Mouse (Mus musculus): ENCODE measurements around the gene Ddc.

Gene Ddc

GRCm38 (mm10) chr11:11841590-11841989 is 56.4 kb downstream of the Ddc start:
- no peak for DNase-seq

DNA sequence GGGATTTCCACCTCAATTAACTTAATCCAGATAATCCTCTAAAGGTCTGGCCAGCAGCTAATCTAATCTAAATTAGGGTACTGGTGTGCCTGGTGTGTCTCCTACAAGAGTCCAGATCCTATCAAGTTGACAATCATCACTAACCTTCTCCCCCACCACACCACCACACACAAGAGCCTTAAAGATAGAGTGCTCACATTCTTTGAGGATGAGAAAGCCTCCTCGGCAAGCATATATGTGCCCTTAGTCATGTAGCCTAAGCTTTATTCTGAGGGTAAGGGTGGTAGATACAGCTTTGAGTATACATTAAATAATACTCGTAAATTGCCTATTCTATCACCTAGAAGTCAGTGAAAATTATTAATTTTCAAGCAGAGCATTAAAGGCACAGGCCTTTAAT is 57.2 kb downstream of the Ddc start:
- DNase-seq, result no peak

DNA sequence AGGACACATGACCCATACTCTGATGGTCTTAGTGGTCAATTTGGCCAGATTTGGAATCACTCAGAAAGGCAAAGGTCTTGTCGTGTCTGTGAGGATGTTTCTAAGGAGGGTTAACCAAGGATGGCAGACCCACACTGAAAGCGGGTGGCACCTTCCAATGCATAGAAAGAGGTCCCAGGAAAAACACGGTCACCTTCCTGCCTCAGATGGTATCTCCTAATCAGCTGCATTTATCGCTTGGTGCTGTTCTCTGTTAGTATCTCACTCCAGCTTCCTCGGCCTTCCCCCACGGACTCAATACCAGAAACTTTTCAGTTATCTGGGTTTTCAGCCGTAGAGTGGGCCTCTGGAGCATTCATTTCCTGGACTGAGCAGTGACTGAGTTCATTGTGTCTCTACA is 58.1 kb downstream of the Ddc start:
- DNase-seq, result no peak

GRCm38 (mm10) chr11:11837384-11837783 is 60.6 kb downstream of the Ddc start:
- no peak for DNase-seq

DNA sequence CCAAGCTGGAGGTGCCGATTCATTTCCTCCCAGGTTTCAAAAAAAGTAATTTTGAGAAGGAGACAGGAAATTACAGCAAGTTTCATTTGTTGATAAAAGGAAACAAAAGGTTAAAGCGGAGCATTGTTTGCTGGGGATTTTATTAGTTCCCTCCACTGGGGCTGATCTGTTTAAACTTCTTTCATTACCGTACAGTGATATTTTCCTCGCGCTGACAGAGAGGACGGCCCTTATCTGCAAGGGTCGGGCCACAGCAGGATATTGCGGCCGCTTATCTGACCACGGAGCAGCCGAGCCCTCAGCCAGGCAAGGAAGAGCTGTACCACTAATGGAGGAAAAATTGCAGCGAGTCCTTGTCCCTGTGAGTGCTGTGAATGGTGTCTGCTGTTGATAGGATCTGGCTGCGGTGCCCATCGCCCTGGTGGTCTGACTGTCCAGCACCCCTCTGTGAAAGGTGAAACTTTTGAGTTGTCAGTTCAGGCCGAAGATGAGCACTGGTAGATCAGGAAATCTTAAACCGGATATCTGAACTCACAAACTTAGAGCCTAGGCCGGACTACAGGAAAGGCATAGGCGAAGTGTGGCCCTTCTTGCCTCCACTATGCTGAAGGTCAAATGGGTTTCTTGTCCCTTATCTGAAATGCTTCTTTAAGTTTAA is 61.1 kb downstream of the Ddc start:
- peak; percentile 47 for DNase-seq

DNA sequence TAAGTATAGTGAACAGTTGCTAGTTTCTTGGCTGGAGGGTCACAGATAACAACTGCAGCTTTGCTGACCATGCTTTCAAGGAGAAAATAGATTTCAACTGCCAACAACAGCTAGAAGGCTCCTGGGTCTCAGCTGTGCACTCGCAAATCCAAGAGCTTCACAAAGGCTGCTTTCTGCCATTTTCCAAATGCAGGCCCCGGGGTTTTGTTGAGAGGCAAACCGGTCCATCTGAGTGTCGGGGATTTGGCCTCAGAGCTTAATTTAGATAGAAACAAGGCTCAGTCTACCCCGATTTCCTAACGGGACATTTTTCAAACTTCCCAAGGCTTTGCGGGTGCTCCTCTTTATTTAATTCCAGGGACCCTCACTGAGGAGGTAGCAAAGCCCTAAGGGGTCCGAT is 61.7 kb downstream of the Ddc start:
- DNase-seq, result peak; percentile 41

GRCm38 (mm10) chr11:11835791-11836190 is 62.2 kb downstream of the Ddc start:
- DNase-seq, result no peak

DNA sequence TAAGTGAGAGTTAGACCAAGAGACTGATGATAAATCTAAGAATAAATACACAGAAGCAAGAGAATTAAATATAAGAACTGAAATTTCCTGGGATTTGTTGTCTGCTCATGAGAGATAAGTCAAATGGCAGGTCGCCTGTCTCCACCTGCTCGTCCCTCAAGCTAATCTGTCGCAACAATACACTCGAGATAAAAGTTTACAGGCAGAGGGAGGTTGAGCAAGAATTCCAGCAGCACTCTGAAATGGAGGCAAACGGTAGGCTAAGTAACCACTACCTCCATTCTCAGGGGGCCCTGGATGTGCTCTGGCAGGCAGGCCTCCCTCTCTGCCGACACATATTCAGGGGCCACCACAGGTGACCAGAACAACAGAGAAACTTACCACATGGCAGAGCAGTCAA is 62.6 kb downstream of the Ddc start:
- DNase-seq, result no peak

DNA sequence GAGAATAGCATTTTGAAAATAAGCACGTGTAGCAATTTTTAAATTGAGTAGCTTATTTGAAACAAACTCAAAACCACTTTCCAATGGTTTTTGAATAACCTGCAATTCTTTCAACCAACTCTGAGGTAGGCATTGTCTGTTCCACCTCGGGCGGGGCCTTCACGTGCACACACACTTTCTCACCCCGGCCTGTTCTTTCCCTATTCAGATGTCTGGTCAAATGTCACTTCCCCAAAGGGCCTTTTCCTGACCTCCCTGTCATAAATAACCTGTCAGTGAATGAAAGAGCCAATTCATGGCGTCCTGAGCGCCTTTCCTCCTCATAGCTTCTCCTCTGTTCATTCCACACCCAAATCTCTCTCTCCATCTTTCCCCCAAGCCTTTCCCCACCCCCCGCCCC is 64.8 kb downstream of the Ddc start:
- DNase-seq, result peak; percentile 86

- DNase-seq, result no peak
These were observed 65.2 kb downstream of the Ddc start for GRCm38 (mm10) chr11:11832755-11833084.

DNA sequence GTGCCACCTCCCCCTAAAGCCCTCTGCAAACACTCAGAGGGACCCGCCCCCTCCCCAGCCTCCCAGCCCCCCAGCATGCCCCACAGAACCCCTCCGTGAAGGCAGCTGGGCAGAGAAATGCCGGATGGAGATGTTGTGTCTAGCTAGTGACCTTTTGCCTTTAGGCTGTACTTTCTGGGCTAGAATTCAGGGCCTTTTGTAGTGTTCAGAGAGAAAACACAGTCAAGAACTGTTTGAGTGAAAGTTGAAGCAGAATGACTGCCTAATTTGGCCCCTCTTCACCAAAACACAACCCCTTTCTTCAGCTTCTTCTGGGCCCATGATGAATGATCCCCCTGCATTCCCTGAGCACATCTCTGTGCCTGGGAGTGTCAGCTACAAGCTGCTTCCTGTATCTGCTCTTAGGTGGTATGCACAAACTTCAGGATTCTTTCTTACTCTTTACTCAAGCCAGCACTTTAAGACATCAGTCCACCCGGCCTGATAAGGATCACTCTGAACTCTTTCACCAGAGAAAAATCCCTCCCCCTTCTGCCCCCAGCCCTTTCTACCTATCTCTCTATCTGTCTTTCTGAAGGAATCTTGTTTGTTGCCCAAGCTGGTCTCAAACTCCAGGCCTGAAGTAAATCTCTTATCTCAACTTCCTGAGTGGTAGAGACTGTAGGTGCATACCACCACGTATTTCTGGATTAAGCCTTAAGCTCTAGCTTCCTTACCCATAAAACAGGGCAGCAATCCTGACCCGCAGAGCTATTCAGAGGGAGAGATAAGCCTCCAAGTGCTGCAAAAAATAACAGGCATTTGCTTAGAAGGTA is 65.8 kb downstream of the Ddc start:
- peak; percentile 80 for DNase-seq

GRCm38 (mm10) chr11:11831526-11831925 is 66.4 kb downstream of the Ddc start:
- no peak for DNase-seq

- DNase-seq, result no peak
These were observed 67.0 kb downstream of the Ddc start for GRCm38 (mm10) chr11:11830884-11831495.

- DNase-seq, result peak; percentile 75
These were observed 68.6 kb downstream of the Ddc start for GRCm38 (mm10) chr11:11829161-11830000.

GRCm38 (mm10) chr11:11828761-11829160 is 69.2 kb downstream of the Ddc start:
- peak; percentile 69 for DNase-seq

DNA sequence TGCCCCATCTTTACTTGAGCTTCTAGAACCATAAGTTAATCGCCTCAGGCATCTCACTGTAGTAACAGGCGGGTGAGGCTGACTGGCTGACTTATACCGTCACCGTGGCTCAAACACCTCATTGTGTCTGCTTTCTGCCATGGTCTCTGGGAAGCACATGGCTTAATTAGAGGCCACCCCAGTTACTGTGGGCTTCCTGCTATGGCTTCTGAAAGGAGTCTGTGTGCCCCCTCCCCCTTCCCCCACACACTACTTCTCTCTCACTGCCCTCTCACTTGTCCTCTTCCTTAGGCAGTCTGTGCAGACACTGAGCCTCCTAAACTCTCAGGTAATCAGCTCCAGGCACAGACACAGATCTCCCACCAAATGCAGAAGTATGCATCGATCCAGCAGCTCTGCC is 69.7 kb downstream of the Ddc start:
- peak; percentile 77 for DNase-seq

DNA sequence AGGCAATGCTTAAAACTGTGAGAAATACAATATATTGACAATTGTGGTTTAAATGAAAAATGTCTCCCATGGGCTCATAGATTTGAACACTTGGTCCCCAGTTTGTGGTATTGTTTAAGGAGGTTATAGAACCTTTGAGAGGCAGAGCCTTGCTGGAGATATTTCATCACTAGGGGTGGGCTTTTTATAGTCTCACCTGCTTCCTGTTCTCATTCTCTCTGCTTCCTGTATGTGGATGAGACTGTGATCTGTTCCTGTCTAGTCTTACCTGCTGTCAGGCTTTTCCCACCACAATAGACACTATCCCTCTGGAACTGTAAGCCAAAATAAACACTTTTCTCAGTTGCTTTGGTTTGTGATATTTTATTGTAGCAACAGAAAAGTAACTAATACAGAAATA is 71.5 kb downstream of the Ddc start:
- no peak for DNase-seq

- no peak for DNase-seq
These were observed 72.3 kb downstream of the Ddc start for GRCm38 (mm10) chr11:11825670-11826069.

- no peak for DNase-seq
These were observed 72.8 kb downstream of the Ddc start for GRCm38 (mm10) chr11:11824970-11825635.

DNA sequence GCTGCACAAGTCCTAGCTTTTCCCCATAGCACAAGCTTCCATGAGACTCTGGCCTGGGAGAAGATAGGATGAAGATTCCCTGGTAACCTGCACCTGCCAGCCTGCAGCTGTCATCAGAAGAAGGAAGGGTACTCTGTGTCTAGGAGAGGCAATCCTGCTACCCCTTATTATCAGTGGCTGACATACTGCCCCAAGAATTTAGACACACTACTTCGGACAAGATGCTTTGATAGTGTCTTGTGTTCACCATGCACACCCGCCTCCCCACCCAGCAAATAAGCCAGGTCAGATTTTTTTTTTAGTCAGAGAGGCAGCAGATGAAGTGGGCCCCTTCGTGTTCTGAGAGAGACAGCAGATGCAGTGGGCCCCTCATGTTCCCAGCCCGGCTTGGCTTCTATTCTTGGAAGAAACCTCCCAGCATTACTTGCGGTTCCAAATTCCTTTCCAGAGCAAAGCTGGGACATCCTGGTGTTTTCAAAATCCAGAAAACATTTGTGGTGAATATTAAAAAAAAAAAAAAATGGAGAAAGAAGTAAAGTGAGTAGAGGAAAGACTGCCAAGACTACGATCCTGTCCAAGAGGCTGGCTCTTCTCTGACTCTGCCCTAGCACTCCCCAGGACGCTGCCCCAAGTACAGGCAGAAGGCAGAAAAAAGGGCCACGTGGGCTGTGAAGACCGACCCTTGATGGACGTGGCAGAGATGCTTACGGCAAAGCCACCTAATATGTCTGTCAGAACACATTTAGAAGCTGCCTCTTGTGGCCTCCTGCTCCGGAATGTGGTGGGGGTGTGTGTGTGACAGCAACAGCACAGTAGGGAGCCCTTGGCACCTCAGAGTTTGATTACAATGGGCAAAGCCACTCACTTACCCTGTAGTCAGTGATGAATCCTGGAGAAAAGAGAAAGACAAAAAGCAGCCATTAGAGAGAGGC is 73.7 kb downstream of the Ddc start:
- peak; percentile 57 for DNase-seq

Data from embryo, embryonic 11 days (tissue).